Mouse (Mus musculus): ENCODE data around the gene Lins1.

Lins1 gene

GRCm38 (mm10) chr7:66733882-66734281 is 44.2 kb downstream of the Lins1 start:
- DNase-seq = no peak

DNA sequence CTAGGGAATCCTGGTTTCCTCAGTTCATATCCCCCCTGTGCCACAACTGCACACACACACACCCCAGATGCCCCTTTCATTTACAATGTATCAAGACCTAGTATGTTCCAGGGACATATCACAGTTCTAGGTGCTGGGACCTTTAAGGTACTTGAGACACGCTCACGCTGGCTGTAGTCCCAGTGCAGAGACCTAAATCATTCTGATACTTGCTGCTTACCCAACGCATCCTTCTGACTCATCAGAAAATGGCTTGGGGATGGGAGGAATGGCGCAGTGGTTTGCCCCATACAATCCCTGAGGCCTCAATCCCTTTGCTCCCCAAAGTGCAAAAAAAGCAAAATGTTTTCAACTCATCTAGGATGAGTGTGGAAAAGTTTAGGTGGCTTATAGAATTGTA is 44.8 kb downstream of the Lins1 start:
- DNase-seq = no peak

GRCm38 (mm10) chr7:66734993-66735392 is 45.3 kb downstream of the Lins1 start:
- no peak for DNase-seq

GRCm38 (mm10) chr7:66737418-66737817 is 47.7 kb downstream of the Lins1 start:
- no peak for DNase-seq

- DNase-seq = no peak
Observed at GRCm38 (mm10) chr7:66741008-66741407, 51.3 kb downstream of the Lins1 start.

DNA sequence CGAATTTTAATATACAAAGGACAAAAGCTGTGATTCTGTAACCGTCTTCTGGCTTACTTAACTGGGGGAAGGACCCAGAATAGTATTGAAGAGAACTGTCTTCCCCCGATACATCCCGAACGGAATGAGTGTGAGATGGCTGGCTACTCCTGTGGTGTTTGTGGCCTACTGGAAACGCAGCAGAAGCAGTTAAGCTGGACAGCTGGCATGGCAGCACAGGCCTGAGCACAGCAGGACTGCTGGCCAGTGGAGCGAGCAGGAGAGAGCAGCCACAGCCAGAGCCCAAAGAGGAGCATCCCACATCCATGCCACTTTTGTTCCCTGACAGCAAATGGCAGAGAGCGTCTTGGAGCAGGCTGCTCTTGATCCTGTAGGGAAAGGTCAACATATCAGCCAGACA is 51.7 kb downstream of the Lins1 start:
- DNase-seq = no peak

- DNase-seq = no peak
Observed at GRCm38 (mm10) chr7:66743377-66743781, 53.7 kb downstream of the Lins1 start, which contains the start of gene Cers3. Cers3 (plus strand) TSS chr7:66743504.

- DNase-seq = no peak
Observed at GRCm38 (mm10) chr7:66746972-66747371, 57.3 kb downstream of the Lins1 start.

GRCm38 (mm10) chr7:66749998-66750397 is 60.3 kb downstream of the Lins1 start:
- no peak for DNase-seq

- DNase-seq = no peak
Observed at GRCm38 (mm10) chr7:66753816-66754215, 64.1 kb downstream of the Lins1 start.

- DNase-seq = no peak
Observed at GRCm38 (mm10) chr7:66755611-66756010, 65.9 kb downstream of the Lins1 start.

All from retina, postnatal 1 day (tissue).